Mouse (Mus musculus) fat pad, adult 2 months (tissue): ENCODE measurements around the gene Ptpn6.
A peak's percentile ranks its signal among the peaks of the same experiment; 100 is the strongest.

ENCODE experiments used
- DNase-seq: peaks from one replicate; pipeline ENCODE4 v3.0.0-alpha.2; 2011; ENCODE audit warnings: low read depth, low spot score; ENCODE audit errors: extremely low read depth

Ptpn6 gene

GRCm38 (mm10) chr6:124738511-124739023 lies at the start of gene Ptpn6:
Gene Ptpn6, minus strand, starts transcription at chr6:124738714.
- peak; percentile 74 for DNase-seq

DNA sequence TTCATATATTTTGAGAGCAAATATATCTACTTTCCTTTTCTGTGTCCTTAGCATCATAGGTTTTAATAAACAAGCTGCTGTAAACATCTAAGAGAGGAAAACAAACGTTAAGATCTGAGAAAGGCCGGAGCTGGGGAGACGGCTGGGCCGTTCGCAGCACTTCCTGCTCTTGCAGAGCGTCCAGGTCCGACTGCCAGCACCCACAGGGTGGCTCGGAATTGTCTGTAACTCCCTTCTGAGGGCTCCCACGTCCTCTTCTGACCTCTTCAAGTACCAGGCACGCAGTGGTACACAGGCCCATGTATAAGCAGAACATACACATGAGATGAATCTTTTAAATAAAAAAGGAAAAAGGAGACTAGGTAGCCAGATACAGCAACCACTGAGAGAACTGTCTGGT lies 49.2 kb upstream of the Ptpn6 start:
- DNase-seq: no peak

DNA sequence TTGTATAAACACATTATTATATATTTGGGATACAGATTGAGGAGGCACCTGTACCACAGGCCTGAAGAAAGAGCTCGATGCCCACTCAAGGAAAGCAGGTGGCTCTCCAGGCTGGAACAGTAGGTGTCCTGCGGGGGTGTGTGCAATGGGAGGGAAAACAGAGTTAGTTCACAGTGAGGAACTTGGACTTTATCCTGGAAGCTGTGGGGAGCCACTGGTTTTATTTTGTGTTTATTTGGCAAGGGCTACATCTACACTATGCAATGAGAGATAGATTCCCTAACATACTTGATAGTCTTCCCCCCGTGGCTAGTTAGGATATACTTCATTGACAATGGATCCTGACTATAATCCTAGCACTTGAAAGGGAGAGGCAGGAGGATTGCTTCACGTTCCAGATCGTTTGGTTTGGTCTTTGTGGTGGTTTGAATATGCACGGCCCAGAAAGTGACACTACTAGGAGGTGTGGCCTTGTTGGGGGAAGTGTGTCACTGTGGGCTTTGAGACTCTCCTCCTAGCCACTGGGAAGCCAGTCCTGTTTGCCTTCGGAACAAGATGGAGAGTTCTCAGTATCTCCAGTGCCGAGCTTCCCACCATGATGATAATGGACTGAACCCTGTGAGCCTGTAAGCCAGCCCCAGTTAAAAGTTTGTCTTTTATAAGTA lies 48.4 kb upstream of the Ptpn6 start:
- DNase-seq: no peak

DNA sequence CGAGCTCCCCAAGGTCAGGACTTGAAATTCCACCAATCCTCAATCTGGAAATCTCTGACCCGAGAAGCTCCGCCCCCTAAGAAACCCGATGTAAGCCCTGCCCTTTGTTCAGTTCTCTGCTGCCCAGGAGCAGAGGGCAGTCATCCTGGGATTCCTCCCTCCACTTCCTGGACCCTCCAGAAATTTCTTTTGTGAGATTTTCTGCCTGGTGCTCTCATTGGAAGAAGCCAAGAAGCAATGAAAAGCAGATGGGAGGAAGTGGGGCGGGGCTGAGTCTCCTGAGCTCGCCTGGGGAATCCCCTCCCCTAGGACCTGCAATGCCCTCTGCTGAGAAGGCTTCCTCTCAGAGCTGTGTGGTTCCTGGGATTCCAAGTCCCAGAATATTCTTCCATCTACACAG lies 43.9 kb upstream of the Ptpn6 start:
- DNase-seq: no peak

DNA sequence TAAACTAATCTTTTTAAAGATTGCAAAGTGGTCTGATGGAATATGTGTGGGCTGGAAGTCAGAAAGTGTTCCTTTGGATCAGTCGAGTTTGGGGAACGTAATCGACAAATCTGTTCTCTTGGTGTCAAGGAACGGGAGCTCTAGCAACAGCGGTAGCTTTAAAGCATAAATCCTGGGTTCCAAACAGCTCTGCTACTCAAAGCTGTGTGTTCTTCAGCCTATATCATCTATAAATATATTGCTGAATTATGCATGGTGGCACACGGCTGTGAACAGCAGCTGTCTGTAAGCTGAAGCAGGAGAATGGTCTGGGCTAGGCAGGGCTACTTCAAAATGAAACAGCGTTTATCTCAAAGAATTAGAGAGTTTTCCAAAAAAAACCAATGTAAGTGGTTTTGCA lies 42.4 kb upstream of the Ptpn6 start:
- DNase-seq: no peak

DNA sequence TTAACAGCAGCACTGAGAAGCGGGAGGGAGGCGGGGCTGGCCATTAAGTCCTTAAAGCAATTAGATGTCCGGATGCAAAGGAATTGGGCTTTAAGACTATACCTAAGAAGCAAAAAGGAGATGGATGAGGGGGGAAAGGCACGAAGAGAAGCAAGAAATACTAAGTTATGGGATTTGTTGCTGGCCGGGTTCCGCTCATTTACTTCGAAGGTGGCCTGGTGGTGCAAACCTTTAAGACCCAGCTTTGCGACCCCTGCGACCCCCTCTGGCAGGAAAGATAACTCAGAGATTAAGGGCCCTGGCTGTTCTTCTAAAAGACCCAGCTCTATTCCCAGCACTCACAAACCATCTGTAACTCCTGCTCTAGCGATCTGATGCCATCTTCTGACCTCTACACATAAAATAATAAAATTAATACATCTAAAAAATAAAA lies 41.5 kb upstream of the Ptpn6 start:
- DNase-seq: no peak

GRCm38 (mm10) chr6:124779222-124779983 lies 40.9 kb upstream of the Ptpn6 start, which contains the start of gene Lrrc23:
Gene Lrrc23, minus strand, starts transcription at chr6:124779727.
- no peak for DNase-seq

DNA sequence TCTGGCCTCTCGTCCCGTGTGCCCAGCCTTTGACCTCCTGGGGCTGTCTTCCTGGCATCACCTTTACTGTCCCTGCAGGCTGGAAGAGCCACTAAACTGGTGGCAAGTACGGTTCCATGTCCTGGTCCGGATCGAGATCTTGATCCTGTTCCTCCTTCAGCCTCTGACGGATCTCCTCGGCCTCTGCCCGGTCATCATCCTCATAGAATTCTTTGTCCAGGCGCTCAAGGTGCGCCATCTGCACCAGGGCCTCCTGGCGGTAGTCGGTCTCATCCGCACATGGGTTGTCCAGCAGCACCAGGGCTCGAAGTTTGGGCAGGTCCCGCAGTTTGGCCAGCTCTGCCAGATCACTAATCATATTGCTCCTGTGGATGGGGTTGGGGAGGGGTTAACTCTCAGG lies 32.0 kb upstream of the Ptpn6 start:
- DNase-seq: no peak

DNA sequence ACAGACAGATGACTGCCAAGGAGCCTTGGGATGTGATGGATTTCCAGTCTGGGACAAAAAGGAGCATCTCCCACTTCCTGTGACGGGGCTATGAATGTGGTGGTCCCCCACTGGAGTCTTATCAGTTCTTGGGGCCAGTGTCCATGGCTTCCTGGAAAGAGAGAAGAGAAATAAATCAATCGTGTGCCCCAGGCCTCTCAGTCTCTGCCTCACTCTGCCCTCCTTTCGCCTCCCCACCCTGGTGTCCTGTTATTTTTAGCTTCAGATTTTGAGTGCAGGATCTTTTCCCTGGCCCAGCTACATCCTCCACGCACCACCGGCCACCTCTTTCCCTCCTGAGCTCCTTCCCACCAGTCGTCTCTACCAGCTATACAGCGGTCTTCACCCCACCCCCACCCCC lies 31.5 kb upstream of the Ptpn6 start:
- no peak for DNase-seq

DNA sequence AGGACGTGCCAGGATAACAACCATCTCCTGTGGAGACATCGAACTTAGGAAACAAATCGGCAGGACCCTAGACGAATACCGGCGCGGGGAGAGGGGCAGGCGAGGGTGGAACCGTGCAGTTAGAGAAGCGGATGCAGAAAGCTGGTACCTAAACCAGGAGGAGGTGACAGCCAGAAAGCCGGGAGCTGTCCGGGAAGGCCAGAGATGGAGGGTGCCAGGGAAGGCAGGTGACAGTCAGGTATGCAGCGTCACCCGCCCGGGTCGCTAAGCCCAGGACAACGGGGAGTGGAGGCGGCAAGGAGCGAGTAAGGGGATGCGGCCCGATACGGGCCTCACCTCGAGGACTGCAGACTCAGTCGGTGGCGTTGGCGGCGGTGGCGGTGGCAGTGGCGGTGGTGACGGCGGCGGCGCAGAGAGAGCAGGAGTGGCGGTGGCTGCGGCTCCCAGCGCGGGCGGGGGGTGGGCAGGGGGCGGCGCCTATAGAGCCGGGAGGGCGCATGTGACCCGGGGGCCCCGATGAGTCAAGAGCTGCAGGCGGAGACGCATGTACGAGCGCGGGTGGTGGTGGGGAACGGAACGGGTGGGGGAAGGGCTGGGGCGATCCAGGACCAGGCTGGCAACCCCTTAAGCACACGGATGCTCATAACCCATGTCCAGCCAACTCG lies 30.7 kb upstream of the Ptpn6 start, which contains the start of gene Eno2:
Eno2 (minus strand) TSS at position 573 of the 665 bp plus-strand sequence.
- no peak for DNase-seq

DNA sequence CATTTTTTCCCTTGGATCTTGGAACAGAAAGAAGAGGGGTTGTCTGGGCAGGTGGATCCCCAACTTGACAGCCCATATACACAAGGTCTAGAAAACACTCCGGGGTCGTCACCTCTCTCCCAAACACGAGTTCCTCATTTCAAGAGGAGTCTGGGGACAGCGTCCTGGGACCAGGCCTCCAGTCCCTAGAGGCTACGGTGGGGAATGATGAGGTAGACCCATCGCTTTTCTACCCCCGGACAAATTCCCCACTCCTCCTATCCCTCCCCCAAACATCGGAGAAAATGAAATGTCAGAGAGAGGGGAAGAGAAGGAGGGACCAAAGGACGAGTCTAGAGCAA lies 30.2 kb upstream of the Ptpn6 start:
- no peak for DNase-seq

DNA sequence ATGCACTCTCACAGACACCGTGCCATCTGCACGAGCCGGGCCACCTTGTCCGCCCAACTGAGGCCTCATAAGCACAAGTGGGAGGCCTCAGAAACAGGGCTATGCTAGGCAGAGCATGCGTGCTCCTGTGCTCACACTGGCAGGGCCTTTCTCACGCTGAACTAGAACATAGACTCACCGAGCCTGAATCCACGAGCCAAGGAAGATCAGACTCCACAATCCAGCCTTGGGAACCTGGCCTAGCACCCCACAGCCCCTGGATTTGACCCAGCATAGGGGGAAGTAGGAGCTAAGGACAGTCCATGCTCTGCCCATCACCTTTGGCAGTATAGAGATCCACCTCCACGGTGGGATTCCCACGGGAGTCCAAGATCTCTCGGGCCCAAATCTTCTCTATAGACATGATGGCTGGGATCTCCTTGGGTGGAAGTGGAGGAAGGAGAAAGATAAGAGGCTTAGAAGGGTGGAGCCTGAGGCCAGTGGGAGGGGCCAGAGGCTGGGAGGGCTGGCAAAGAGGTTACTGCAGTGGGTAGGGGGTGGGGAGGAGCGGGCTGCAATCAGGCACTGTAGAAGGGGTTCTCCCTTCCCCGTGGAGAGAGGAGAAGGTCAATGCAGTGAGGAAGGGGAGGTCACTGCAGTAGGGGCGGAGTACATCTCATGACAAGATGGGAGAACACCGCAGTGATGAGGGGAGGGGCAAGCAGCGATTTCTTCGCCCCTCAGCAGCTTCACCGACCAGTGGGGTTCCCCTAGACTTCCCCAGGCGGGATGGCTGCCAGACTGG lies 29.6 kb upstream of the Ptpn6 start:
- DNase-seq: no peak

DNA sequence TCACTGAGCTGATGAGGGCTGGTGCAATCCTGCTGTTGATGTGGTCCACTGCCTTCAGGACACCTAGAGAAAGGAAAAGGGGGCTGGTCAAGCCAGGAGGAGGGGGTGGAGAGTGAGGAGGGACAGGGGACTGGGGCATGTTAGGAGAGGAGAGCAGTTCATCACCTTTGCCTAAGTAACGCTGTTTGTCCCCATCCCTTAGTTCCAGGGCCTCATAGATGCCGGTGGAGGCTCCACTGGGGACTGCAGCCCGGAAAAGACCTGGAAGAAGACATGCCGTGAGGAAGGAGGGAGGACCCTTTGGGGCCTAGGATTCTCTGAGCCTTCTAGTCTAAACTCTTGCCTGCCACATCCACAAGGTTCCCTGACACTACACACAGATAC lies 29.0 kb upstream of the Ptpn6 start:
- no peak for DNase-seq

DNA sequence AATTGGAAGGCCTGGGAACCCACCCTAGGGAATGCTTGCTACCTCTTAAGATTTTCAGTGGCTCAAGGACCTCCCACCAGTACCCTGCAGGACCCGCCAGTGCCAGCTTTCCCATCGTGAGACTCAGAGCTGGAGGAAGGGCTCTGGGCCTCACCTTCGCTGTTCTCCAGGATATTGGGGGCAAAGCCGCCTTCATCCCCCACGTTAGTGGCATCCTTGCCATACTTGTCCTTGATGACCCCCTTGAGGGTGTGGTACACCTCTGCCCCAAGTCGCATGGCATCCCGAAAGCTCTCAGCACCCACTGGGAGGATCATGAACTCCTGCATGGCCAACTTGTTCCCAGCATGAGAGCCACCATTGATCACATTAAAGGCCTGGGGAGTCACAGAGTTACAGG lies 27.4 kb upstream of the Ptpn6 start:
- DNase-seq: no peak

DNA sequence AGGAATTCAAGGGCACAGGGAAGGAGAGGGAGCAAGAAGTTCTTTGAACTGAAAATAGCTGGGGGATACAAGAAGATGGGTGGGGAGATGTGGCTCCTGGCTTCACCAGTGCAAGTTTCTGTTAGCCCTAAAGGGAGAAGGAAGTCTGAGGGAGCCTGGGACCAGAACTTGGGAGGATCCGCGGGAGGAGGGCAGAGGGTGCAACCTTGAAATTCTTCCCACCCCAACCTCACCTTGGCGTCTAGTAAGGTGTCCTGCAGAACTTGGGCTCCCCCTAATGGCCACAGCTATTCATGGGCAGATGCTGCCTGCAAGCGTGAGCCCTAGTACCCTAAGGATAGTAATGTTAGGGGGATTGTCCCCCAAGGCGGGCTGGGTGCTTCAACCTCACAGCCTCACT lies 20.7 kb upstream of the Ptpn6 start:
- no peak for DNase-seq

DNA sequence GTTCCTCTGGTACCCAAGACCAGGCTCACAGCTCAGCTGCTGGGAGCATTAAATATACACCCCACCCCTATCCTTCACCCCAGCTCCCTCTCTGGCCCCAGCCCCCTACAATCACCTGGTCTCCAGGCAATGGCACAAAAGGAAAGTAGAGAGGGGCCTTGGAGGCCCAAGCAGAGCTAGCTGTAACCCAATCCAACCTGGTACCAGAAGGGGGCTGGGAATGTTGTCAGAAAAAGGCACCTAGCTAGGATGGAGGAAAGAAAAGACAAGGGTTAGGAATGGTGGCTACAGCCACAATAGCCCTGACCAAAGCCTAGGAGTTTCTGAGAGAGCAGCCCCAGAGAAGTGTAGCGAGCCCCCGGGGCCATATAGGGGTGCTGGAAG lies 20.3 kb upstream of the Ptpn6 start:
- DNase-seq: no peak

GRCm38 (mm10) chr6:124757909-124758848 lies 19.7 kb upstream of the Ptpn6 start:
- no peak for DNase-seq

GRCm38 (mm10) chr6:124757351-124757880 lies 18.9 kb upstream of the Ptpn6 start:
- DNase-seq: no peak

- no peak for DNase-seq
These were observed 18.3 kb upstream of the Ptpn6 start for GRCm38 (mm10) chr6:124756652-124757350.
